Mouse (Mus musculus) intestine, postnatal 0 days (tissue): Measurements from ENCODE around the gene Epm2aip1. TPM values are rescaled to one million over a fixed set of nuclear protein-coding genes. Genes with fewer than 3 reads are reported as not detected.

ENCODE experiments used
- ATAC-seq: fragments of 200-750 bp; cut with Nextera tagmentation; 2 replicates; pipeline ENCODE4 v1.8.0; 2017; ENCODE audit warnings: mild to moderate bottlenecking, moderate TSS enrichment, moderate library complexity
- H3K27ac ChIP-seq: fragments of 300-500 bp; sonication (generic); 2 replicates; pipeline ENCODE4 v1.5.1; 2014; ENCODE audit warnings: mild to moderate bottlenecking, low read depth, low read length, moderate library complexity
- H3K27me3 ChIP-seq: fragments of 300-500 bp; sonication (generic); replicated peaks from 2 replicates; pipeline ENCODE4 v1.6.1; 2014; ENCODE audit warnings: low read length, mixed read lengths; ENCODE audit not compliant: control insufficient read depth, insufficient read depth
- H3K36me3 ChIP-seq: fragments of 300-500 bp; sonication (generic); 2 replicates; pipeline ENCODE4 v1.6.1; 2014; ENCODE audit warnings: mild to moderate bottlenecking, moderate library complexity; ENCODE audit not compliant: control insufficient read depth, insufficient read depth
- H3K4me1 ChIP-seq: fragments of 300-500 bp; sonication (generic); replicated peaks from 2 replicates; pipeline ENCODE4 v1.6.1; 2014; ENCODE audit warnings: antibody characterized with exemption, low read length, mixed read lengths; ENCODE audit not compliant: control insufficient read depth, insufficient read depth
- H3K4me2 ChIP-seq: fragments of 300-500 bp; sonication (generic); replicated peaks from 2 replicates; pipeline ENCODE4 v1.6.1; 2014; ENCODE audit warnings: low read depth, mild to moderate bottlenecking, moderate library complexity
- H3K4me3 ChIP-seq: fragments of 300-500 bp; sonication (generic); 2 replicates; pipeline ENCODE4 v1.5.1; 2014; ENCODE audit warnings: low read depth, low read length
- H3K9ac ChIP-seq: fragments of 300-500 bp; sonication (generic); 2 replicates; pipeline ENCODE4 v1.6.1; 2014; ENCODE audit warnings: mild to moderate bottlenecking, low read depth, low read length
- H3K9me3 ChIP-seq: fragments of 300-500 bp; sonication (generic); 2 replicates; pipeline ENCODE4 v1.6.1; 2016; ENCODE audit warnings: mixed run types; ENCODE audit not compliant: control insufficient read depth
- CTCF ChIP-seq: sonication (generic); IDR thresholded peaks from 2 replicates; pipeline ENCODE4 v1.5.1; 2016; ENCODE audit warnings: low read depth, mild to moderate bottlenecking, control low read depth, antibody characterized with exemption, moderate library complexity
- WGBS: fragments of 180-500 bp; shearing (Covaris S2); extraction: QIAGEN DNeasy Blood & Tissue Kit; methylation state at CpG from one replicate; pipeline ENCODE4 v1.1.7; 2014; 5-methylcytosine and 5-hydroxymethylcytosine counted together
- polyA plus RNA-seq: library from polyadenylated mRNA; unstranded; fragments of >200 nt; fragmentation: Nextera tagmentation; extraction: Ambion mirVana; gene quantifications from 2 replicates; pipeline ENCODE4 v1.2.1, GENCODE M21; 2015

The Epm2aip1 gene
- polyA plus RNA-seq, 1 experiment from 2014 or later = 8.0 TPM

DNA sequence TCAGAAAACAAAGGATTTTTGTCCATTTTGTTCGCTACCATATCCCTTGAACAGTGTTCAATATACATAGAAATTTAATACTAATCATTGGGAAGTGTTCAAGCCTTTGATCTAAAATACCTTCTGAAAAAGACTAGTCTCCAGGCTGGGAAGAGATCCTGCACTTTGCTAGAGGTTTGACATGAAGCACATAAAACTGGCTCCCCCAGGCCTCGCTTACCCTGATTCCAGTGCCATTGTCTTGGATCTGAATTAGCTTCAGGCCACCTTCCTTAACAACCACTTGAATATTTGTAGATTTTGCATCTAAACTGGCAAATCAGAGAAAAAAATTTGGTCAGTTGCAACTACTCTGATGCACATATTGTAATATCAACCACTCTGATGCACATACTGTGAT lies 3.7 kb upstream of the Epm2aip1 start:
- no peaks in the 10 kb centered on the region for H3K4me1 ChIP-seq
- over 99% methylated on average over 2 of the region's 2 CpGs for WGBS
- no peaks in the 10 kb centered on the region for H3K27me3 ChIP-seq
- H3K9me3 ChIP-seq = no peaks in the 10 kb centered on the region
- H3K27ac ChIP-seq = no peak overlapping the region
- no peak for ATAC-seq
- TF ChIP-seq CTCF = no peak
- peaks cover 34% of the 10 kb centered on the region for H3K36me3 ChIP-seq
- H3K9ac ChIP-seq = no peak overlapping the region
- no peak overlapping the region for H3K4me2 ChIP-seq
- H3K4me3 ChIP-seq = no peak overlapping the region

DNA sequence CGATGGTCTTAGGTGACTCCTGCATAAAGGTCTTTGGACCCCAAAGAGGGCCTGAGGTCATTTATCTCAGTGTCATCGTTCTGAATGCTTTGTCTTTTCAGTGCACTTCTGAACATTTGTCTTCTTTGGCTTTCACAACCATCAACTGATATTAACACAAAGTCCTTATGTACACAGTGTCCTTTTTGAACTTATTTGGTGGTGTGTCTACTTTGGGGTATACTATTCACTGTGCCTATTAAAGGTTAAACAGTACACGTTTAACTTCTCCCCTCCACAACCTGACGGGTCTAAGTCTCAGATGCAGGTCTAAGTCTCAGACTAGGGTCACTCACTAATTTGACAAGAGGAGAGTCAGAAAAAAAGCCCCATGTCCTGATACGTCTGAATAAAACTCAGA lies 1.1 kb upstream of the Epm2aip1 start:
- H3K36me3 ChIP-seq = peaks cover 23% of the 10 kb centered on the region
- H3K4me2 ChIP-seq = peak overlapping the region; percentile 69
- no peak for ATAC-seq
- peak overlapping the region; percentile 67 for H3K9ac ChIP-seq
- WGBS = 9% methylated on average over 5 of the region's 5 CpGs
- H3K4me3 ChIP-seq = peak overlapping the region; percentile 70
- H3K9me3 ChIP-seq = no peaks in the 10 kb centered on the region
- no peaks in the 10 kb centered on the region for H3K27me3 ChIP-seq
- no peak for TF ChIP-seq CTCF
- H3K27ac ChIP-seq = peak overlapping the region; percentile 80
- 0 out of 2 replicates have a peak, but pooled peaks cover 5% of the 10 kb centered on the region for H3K4me1 ChIP-seq

DNA sequence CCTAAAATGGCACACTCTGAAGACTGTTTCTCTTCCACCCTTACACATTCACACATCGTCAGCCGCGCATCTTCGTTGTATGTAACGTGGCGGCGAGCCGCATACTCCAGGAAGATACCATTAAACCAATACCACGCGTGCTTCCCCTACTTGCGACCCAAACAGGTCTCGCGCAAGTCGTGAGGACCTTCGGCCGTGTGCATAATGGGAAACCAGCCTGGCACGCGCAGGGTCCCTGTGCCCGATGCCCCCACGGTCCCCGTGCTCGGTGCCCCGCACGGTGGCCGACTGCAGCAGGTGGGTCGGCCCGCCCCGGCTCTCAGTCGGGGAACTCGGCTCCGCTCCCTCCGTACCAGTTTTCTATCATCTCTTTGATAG lies 684 bp upstream of the Epm2aip1 start:
- H3K9me3 ChIP-seq = no peaks in the 10 kb centered on the region
- peak overlapping the region; percentile 67 for H3K9ac ChIP-seq
- H3K27me3 ChIP-seq = no peaks in the 10 kb centered on the region
- peak; percentile 56 for ATAC-seq
- peaks cover 22% of the 10 kb centered on the region for H3K36me3 ChIP-seq
- WGBS = 2% methylated on average over 32 of the region's 32 CpGs
- H3K27ac ChIP-seq = peak overlapping the region; percentile 80
- peak overlapping the region; percentile 69 for H3K4me2 ChIP-seq
- H3K4me3 ChIP-seq = peak overlapping the region; percentile 70
- TF ChIP-seq CTCF = no peak
- H3K4me1 ChIP-seq = 0 out of 2 replicates have a peak, but pooled peaks cover 9% of the 10 kb centered on the region

DNA sequence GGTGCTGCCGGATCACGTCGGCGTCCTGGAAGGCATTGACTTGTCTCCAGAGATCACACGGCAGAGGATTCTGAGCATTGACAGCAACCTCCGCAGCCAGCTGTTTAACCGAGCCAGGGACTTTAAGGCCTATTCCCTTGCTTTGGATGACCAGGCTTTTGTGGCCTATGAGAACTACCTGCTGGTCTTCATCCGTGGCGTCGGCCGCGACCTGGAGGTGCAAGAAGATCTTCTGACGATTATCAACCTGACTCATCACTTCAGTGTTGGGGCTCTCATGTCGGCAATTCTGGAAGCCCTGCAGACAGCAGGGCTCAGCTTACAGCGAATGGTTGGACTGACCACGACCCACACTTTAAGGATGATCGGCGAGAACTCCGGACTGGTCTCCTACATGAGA lies 627 bp downstream of the Epm2aip1 start:
- peak overlapping the region; percentile 84 for H3K4me2 ChIP-seq
- H3K27ac ChIP-seq = peak overlapping the region; percentile 96
- no peak for ATAC-seq
- no peaks in the 10 kb centered on the region for H3K27me3 ChIP-seq
- TF ChIP-seq CTCF = no peak
- 0 out of 2 replicates have a peak, but pooled peaks cover 9% of the 10 kb centered on the region for H3K4me1 ChIP-seq
- H3K9ac ChIP-seq = peak overlapping the region; percentile 92
- H3K4me3 ChIP-seq = peak overlapping the region; percentile 87
- no peaks in the 10 kb centered on the region for H3K9me3 ChIP-seq
- WGBS = 4% methylated on average over 19 of the region's 19 CpGs
- H3K36me3 ChIP-seq = peaks cover 9% of the 10 kb centered on the region; the same call in 1 of the 2 replicates

DNA sequence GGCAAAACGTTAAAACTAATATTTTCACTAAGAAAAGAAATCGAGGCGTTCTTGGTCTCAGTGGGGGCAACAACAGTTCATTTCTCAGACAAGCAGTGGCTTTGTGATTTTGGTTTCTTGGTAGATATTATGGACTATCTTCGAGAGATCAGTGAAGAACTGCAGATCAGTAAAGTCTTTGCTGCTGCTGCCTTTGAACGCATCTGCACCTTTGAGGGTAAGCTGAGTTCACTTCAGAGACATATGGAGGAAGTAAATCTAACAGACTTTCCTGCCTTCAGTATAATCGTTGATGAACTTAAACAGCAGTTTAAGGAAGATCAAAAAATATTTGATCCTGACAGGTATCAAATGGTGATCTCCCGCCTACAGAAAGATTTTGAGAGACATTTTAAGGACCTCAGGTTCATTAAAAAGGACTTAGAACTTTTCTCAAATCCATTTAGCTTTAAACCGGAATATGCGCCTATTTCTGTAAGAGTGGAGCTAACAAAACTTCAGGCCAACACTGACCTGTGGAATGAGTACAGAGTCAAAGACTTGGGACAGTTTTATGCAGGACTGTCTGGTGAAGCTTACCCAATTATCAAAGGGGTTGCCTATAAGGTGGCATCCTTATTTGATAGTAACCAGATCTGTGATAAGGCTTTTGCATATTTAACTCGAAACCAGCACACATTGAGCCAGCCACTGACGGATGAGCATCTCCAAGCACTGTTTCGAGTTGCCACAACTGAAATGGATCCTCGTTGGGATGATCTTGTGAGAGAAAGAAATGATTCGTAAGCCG lies 1.5 kb downstream of the Epm2aip1 start:
- Histone ChIP-seq H3K9me3 (no peaks in the 10 kb centered on the region), H3K27ac (peak overlapping the region; percentile 96; the same call in 1 of the 2 replicates), H3K27me3 (no peaks in the 10 kb centered on the region), H3K36me3 (peaks cover 9% of the 10 kb centered on the region), H3K4me2 (peak overlapping the region; percentile 84), H3K9ac (peak overlapping the region; percentile 92; the same call in 1 of the 2 replicates), H3K4me1 (0 out of 2 replicates have a peak, but pooled peaks cover 9% of the 10 kb centered on the region), H3K4me3 (peak overlapping the region; percentile 87)
- WGBS = 44% methylated on average over 15 of the region's 15 CpGs
- TF ChIP-seq CTCF = no peak
- ATAC-seq = no peak

DNA sequence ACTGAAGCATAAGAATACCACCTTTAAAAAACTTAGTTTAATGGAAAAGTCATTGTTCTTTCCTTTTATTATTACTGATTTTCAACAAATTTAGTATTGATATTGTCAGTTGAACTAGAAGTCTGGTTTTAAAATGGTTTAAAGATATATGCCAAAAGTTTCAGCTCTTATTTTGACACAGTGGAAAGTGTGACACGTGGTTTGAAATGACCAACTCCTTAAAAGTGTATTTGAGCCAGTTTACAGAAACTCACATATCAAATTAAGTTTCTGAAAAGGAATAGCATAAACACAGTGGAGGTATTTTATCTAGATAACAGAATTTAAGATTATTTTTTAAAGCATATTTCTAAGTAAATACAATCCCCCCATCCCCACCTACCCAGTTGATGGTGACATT lies 2.2 kb downstream of the Epm2aip1 start:
- no peaks in the 10 kb centered on the region for H3K27me3 ChIP-seq
- 0 out of 2 replicates have a peak, but pooled peaks cover 9% of the 10 kb centered on the region for H3K4me1 ChIP-seq
- no peak overlapping the region for H3K27ac ChIP-seq
- 63% methylated on average over 1 of the region's 1 CpGs for WGBS
- no peak for ATAC-seq
- H3K4me2 ChIP-seq = peak overlapping the region; percentile 84
- H3K4me3 ChIP-seq = 0 out of 2 replicates have a peak overlapping the region, but pooled peaks have one; percentile 87
- no peak for TF ChIP-seq CTCF
- H3K9me3 ChIP-seq = no peaks in the 10 kb centered on the region
- H3K36me3 ChIP-seq = peaks cover 17% of the 10 kb centered on the region
- H3K9ac ChIP-seq = no peak overlapping the region
